Mouse (Mus musculus): ENCODE data around the gene 4930447F04Rik. TPM values are rescaled to one million over a fixed set of nuclear protein-coding genes. Genes with fewer than 3 reads are reported as not detected.

The 4930447F04Rik gene
- polyA plus RNA-seq (2012; ENCODE audit: low replicate concordance), result not detected in 2 replicates

GRCm38 (mm10) chrX:66304124-66304523, at the start of gene 4930447F04Rik:
TSS of gene 4930447F04Rik (minus strand) at chrX:66304224.

Data from hematopoietic multipotent progenitor cell, adult 10-12 weeks (in vitro differentiated cells).